Mouse (Mus musculus) neutrophil, adult 65 days (primary cell): Measurements from ENCODE around the gene Dcbld1. TPM values are rescaled to one million over a fixed set of nuclear protein-coding genes. Genes with fewer than 3 reads are reported as not detected.

Experiments used
- total RNA-seq: library from RNA; stranded (reverse); gene quantifications from 2 replicates; pipeline ENCODE4 v1.2.4, GENCODE M21; 2023

The Dcbld1 gene
- total RNA-seq: 0.47 and 0.75 TPM in 2 replicates

DNA sequence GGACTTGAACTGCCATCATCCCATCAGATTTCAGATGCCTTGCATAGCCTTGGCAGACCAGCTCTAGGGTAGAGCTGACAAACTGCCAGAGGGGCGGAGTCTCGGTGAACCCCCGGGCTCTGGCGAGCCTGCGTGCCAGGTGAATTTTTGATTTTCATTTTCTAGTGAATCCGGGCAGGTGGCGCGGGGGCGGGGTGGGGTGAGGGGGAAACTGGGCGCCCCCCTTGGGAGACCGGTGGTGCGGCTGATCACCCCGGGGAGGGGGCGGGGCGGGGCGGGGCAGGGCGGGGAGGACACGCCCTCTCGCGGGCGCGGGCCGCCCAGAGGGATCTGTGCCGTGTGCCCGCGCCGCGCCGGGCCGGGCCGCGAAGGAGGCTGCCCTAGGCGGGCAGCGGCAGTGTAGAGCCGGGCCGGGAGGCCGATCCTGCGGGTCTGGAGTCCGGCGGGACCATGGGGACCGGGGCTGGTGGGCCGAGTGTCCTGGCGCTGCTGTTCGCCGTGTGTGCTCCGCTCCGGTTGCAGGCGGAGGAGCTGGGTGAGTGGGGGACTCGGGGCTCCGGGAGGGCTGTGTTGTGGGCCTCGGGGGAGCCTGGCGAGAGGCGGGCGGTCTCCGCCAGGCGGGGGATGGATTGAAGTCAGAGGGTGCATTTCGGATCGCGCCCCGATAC, at the start of gene Dcbld1:
Dcbld1 (plus strand) TSS at position 319 of the 668 bp plus-strand sequence.

DNA sequence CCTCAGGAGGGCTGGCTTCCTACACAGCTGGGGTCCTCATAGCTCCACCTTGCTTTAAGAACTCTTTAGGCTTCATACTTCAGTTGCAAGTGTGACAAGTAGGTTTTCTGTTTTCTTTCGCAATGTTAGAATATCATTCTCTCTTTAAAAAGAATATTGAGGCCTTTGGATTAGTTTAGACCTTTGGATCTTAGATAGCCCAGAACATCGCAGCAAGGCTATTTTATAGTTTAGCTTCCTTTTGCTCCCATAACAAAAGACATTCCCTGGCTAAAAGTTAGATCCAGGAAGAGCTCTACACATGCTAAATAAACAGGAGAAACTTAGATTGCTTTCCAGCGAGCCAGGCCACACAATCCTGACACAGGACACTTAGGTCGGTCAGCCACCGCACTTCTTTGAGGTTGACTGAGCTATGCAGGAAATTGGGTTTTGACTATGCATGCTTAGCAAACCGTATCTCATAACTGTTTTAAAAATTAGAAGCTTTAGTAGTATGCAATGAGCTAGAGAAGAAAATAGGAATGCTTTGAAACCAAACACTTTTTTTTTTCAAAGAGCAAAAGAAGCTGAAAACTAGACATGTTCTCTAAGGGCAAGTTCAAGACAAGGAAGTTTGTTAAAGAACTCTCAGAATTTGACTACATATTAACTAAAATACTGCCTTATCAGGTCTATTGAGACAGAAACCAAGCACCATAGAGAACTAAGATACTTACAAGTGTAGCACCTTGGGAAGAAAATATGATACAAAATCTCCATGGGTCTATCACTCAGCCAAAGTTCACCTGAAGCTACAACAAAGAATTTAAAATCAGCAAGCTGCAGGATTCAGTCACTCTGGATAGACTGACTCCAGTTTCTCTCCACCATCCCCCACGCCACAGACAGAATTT, 38.2 kb upstream of the Dcbld1 start, which contains the start of gene Ros1:
Ros1 (minus strand) TSS at position 288 of the 896 bp plus-strand sequence.

DNA sequence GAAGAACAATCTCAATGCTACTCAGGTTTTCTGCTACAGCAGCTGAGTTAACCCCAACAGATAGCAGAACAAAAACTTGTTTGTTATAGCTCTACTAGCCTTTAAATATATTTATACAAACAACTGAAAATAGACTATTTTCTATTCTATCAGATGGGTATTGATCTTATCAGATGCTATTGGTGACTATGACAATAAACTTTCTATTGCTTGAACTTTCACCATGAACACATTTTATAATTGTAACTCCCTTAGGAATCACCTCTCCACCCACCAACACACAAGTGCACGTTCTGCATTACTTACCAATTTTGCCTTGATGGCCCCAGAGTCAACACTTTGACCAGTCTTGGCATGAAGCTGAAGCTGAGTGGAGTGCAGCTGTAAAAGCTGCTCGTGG, 125.0 kb downstream of the Dcbld1 start, which contains the start of gene Gm26741:
Gm26741 (plus strand) TSS at position 301 of the 400 bp plus-strand sequence.

Other genes starting within 250 kb of the Dcbld1 start
- not detected in 2 replicates for gene Vgll2, start 211.1 kb upstream of the Dcbld1 start, total RNA-seq
- not detected in 2 replicates for gene Ros1, start 38.4 kb upstream of the Dcbld1 start, total RNA-seq
- not detected in 2 replicates for gene Gm26741, start 125.1 kb downstream of the Dcbld1 start, total RNA-seq
- gene Gopc, start 148.5 kb downstream of the Dcbld1 start, total RNA-seq: 5.5 and 6.8 TPM in 2 replicates
- not detected in 2 replicates for gene Nepn, start 155.4 kb downstream of the Dcbld1 start, total RNA-seq
- gene Nus1, start 183.9 kb downstream of the Dcbld1 start, total RNA-seq: 16.4 and 18.7 TPM in 2 replicates